Mouse (Mus musculus): Measurements from ENCODE around the gene Nme3. TPM values are rescaled to one million over a fixed set of nuclear protein-coding genes. Genes with fewer than 3 reads are reported as not detected.

Nme3 gene
- polyA plus RNA-seq, 1 experiment from 2014 or later, result 37.8 TPM

DNA sequence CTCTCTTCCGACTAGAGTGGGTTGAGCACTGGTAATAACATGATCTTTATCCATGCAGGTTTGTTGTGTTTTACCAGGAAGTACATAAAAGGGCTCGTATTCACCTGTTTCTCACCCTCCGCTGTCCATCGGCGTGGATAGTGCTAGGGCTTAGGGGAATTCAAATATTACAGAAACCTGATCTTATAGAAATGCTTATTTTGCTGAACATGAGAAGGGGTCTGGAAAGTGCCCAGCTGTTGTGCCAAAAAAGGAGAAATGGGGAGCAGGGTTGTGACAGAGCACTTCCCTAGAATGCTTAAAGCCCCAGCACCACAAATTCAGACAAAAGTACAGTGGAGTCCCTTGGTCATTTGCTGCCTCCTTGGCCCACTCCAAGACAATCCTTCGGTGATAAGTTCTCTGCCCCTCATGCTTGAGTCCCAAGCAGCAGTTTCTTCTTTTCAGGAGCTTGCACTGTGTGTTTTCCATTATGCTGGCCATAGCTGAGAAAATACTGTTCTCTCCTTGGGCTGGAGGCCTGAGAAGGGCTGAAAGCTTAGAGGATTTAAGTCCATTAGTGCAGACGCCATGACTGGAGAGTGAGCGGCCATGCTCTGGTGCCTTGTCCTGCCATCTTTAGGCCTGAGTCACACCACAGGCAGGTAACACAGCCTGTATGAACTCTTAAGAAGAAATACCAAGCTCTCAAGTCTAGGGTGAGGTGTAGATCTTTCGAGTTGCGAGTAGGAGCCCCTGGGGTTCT, 44.7 kb upstream of the Nme3 start:
- Histone ChIP-seq H3K4me1 (ENCODE audit: insufficient read depth) (peaks cover 19% of the 10 kb centered on the region), H3K27ac (ENCODE audit: low read depth) (peak overlapping the region; percentile 97), H3K9me3 (ENCODE audit: low read length) (no peaks in the 10 kb centered on the region), H3K36me3 (replicated peaks; ENCODE audit: insufficient read depth, low read length) (peaks cover 36% of the 10 kb centered on the region), H3K9ac (replicated peaks) (peak overlapping the region; percentile 95), H3K4me3 (ENCODE audit: low read depth, low read length) (peak overlapping the region; percentile 95), H3K4me2 (ENCODE audit: low read depth, low read length) (peak overlapping the region; percentile 84), H3K27me3 (ENCODE audit: insufficient read depth, low read length) (no peaks in the 10 kb centered on the region)
- TF ChIP-seq EP300 (IDR thresholded peaks at IDR 0.05; ENCODE audit: low read depth) (no peak), CTCF (IDR thresholded peaks at IDR 0.05; ENCODE audit: low read depth) (no peak)
- ATAC-seq (no peak), DNase-seq (no peak)
- WGBS (ENCODE audit: insufficient replicate concordance), result 74% methylated on average over 10 of the region's 10 CpGs

DNA sequence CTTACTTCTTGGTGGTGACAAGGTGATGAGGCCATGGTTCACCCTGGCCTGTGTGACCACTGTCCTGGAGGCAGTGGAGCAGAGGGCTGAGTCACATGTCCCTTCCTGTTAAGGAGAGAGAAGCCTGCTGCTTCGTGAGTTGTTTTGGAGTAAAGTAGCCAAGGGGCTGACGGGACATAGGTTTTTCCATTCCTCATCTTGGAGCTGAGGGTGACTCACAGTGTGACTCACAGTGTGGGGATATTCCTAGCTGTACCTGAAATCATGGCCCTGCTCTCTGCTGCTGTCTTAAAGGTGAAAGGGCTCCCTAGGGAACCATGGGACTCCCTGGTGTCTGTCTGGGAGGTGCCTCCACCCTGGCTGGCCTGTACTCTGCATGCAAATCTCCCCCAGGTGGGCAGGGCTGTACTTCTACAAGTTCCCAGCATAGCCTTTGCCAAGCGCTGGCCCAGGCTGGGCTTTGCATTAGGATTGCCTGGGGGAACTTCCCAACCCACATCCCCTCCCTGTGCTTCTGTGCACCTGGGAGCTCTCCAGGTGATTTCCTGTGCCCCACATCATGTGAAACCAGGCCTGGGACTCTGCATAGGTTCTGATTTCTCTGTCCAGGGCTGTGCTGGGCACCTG, 40.3 kb upstream of the Nme3 start:
- 89% methylated on average over 3 of the region's 3 CpGs for WGBS (ENCODE audit: insufficient replicate concordance)
- H3K27me3 ChIP-seq (ENCODE audit: insufficient read depth, low read length), result no peaks in the 10 kb centered on the region
- ATAC-seq (no peak), DNase-seq (no peak)
- no peak overlapping the region for H3K4me2 ChIP-seq (ENCODE audit: low read depth, low read length)
- no peaks in the 10 kb centered on the region for H3K9me3 ChIP-seq (ENCODE audit: low read length)
- no peak for TF ChIP-seq CTCF (IDR thresholded peaks at IDR 0.05; ENCODE audit: low read depth)
- no peak for TF ChIP-seq EP300 (IDR thresholded peaks at IDR 0.05; ENCODE audit: low read depth)
- H3K4me1 ChIP-seq (ENCODE audit: insufficient read depth), result peaks cover 38% of the 10 kb centered on the region
- peak overlapping the region; percentile 49 for H3K27ac ChIP-seq (ENCODE audit: low read depth)
- H3K36me3 ChIP-seq (replicated peaks; ENCODE audit: insufficient read depth, low read length), result peaks cover 66% of the 10 kb centered on the region
- H3K4me3 ChIP-seq (ENCODE audit: low read depth, low read length), result no peak overlapping the region
- no peak overlapping the region for H3K9ac ChIP-seq (replicated peaks)

DNA sequence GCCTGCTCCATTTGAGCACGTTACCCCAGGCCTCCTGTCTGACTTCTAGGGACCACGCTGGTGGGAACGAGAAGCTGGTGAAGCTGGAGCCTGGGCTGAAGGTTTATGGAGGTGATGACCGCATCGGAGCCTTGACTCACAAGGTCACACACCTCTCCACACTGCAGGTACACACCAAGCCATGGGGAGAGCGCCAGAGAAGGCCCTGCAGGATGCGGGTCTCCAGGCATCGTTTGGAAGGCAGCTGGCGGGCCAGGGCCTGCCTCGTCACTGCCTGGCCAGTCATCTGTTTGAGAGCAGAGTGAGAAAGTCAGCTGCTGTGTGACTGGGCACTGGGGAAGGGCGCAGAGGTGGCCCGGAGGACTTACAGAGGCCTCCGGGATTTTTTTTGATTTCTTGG, 39.7 kb upstream of the Nme3 start:
- TF ChIP-seq EP300 (IDR thresholded peaks at IDR 0.05; ENCODE audit: low read depth) (no peak), CTCF (IDR thresholded peaks at IDR 0.05; ENCODE audit: low read depth) (no peak)
- peaks cover 32% of the 10 kb centered on the region for H3K4me1 ChIP-seq (ENCODE audit: insufficient read depth)
- no peak for DNase-seq
- WGBS (ENCODE audit: insufficient replicate concordance), result 88% methylated on average over 13 of the region's 13 CpGs
- no peaks in the 10 kb centered on the region for H3K9me3 ChIP-seq (ENCODE audit: low read length)
- no peak overlapping the region for H3K4me3 ChIP-seq (ENCODE audit: low read depth, low read length)
- H3K36me3 ChIP-seq (replicated peaks; ENCODE audit: insufficient read depth, low read length), result peaks cover 72% of the 10 kb centered on the region
- no peak for ATAC-seq
- peak overlapping the region; percentile 49; the same call in 1 of the 2 replicates for H3K27ac ChIP-seq (ENCODE audit: low read depth)
- no peak overlapping the region for H3K4me2 ChIP-seq (ENCODE audit: low read depth, low read length)
- no peaks in the 10 kb centered on the region for H3K27me3 ChIP-seq (ENCODE audit: insufficient read depth, low read length)
- no peak overlapping the region for H3K9ac ChIP-seq (replicated peaks)

DNA sequence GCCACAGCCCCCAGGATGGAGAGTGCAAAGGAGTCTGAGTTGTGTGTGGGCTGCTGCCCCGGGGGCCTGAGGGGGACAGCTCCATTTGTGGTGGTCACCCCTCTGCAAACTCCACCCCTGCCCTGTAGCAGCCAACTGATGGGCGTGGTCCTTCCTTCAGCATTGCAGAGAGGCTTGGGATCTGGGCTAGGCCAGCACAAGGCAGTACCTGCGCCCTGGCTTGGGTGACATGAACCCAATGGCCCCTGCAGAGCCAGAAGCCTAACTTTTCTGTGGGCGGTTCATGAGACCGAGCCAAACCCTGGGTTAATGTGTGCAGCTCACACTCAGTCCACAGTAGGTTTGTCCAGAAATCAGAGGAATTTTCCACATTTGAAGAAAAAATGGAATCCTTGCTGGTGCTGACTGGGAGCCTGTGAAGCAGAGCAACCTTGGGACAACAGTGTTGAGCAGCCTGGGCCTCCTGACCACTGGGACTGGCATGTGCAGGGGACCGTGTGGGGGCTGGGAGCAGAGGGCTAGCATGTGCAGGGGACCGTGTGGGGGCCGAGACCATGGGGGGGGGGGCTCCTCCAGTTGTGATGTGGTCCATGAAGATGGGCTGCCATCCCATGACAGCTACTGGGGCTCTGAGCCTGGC, 38.3 kb upstream of the Nme3 start:
- Histone ChIP-seq H3K4me3 (ENCODE audit: low read depth, low read length) (no peak overlapping the region), H3K27me3 (ENCODE audit: insufficient read depth, low read length) (no peaks in the 10 kb centered on the region), H3K9ac (replicated peaks) (peak overlapping the region; percentile 21), H3K9me3 (ENCODE audit: low read length) (no peaks in the 10 kb centered on the region), H3K4me1 (ENCODE audit: insufficient read depth) (peaks cover 29% of the 10 kb centered on the region), H3K4me2 (ENCODE audit: low read depth, low read length) (peak overlapping the region; percentile 48), H3K27ac (ENCODE audit: low read depth) (peak overlapping the region; percentile 88), H3K36me3 (replicated peaks; ENCODE audit: insufficient read depth, low read length) (peaks cover 78% of the 10 kb centered on the region)
- no peak for TF ChIP-seq EP300 (IDR thresholded peaks at IDR 0.05; ENCODE audit: low read depth)
- TF ChIP-seq CTCF (IDR thresholded peaks at IDR 0.05; ENCODE audit: low read depth), result no peak
- 71% methylated on average over 8 of the region's 8 CpGs for WGBS (ENCODE audit: insufficient replicate concordance)
- DNase-seq (peak; percentile 48), ATAC-seq (no peak)

DNA sequence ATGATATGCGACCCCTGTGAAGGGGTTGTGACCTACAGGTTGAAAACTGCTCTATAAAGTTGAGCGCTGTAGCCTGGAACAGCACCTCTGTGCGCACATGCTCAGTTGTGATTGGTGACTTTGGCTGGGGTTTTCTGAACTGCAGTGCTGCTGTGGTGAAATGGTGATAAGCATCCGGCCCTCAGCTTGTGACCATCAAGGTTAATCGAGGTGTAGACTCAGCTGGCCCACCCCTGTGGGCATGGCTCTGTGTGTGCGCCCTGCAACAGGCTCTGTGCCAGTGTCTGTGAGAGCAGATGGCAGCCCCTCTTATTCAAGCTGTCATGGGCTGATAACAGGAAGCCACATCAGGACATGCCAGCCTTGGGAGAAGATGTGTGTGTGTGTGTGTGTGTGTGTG, 37.3 kb upstream of the Nme3 start:
- H3K9ac ChIP-seq (replicated peaks), result no peak overlapping the region

DNA sequence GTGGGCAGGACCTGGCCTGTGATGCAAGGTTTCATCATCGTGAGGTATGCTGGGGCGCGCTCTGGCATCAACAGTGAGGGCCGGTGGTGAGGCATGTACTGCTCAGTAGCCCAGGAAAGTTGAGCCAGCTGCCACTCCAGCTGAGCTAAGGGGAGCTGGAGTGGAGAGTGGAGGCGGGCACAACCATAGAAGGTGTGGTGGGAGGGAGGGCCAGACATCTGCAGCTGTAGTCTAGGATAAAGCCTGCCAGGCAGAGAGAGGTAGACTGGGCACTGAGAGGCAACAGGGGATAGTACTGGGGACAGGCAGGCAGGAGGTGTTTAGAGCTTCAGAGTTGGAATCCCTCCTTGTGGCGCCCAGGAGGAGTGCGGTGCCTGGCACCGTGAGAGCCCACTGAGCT, 36.2 kb upstream of the Nme3 start:
- H3K27me3 ChIP-seq (ENCODE audit: insufficient read depth, low read length), result no peaks in the 10 kb centered on the region
- TF ChIP-seq CTCF (IDR thresholded peaks at IDR 0.05; ENCODE audit: low read depth) (peak; percentile 22; the same call in 1 of the 2 replicates), EP300 (IDR thresholded peaks at IDR 0.05; ENCODE audit: low read depth) (no peak)
- H3K4me3 ChIP-seq (ENCODE audit: low read depth, low read length), result no peak overlapping the region
- WGBS (ENCODE audit: insufficient replicate concordance), result 85% methylated on average over 8 of the region's 8 CpGs
- H3K4me2 ChIP-seq (ENCODE audit: low read depth, low read length), result peak overlapping the region; percentile 55
- H3K27ac ChIP-seq (ENCODE audit: low read depth), result peak overlapping the region; percentile 88
- peaks cover 29% of the 10 kb centered on the region for H3K4me1 ChIP-seq (ENCODE audit: insufficient read depth)
- peaks cover 82% of the 10 kb centered on the region for H3K36me3 ChIP-seq (replicated peaks; ENCODE audit: insufficient read depth, low read length)
- peak; percentile 77 for ATAC-seq
- peak; percentile 61 for DNase-seq
- peak overlapping the region; percentile 47 for H3K9ac ChIP-seq (replicated peaks)
- H3K9me3 ChIP-seq (ENCODE audit: low read length), result no peaks in the 10 kb centered on the region

More for the DNA sequence above, 37.3 kb upstream of the Nme3 start:
- ATAC-seq, result peak; percentile 93
- Histone ChIP-seq H3K27ac (ENCODE audit: low read depth) (peak overlapping the region; percentile 88), H3K4me3 (ENCODE audit: low read depth, low read length) (no peak overlapping the region), H3K4me1 (ENCODE audit: insufficient read depth) (peaks cover 29% of the 10 kb centered on the region), H3K36me3 (replicated peaks; ENCODE audit: insufficient read depth, low read length) (peaks cover 78% of the 10 kb centered on the region), H3K27me3 (ENCODE audit: insufficient read depth, low read length) (no peaks in the 10 kb centered on the region), H3K4me2 (ENCODE audit: low read depth, low read length) (peak overlapping the region; percentile 48), H3K9me3 (ENCODE audit: low read length) (no peaks in the 10 kb centered on the region)
- TF ChIP-seq CTCF (IDR thresholded peaks at IDR 0.05; ENCODE audit: low read depth) (no peak), EP300 (IDR thresholded peaks at IDR 0.05; ENCODE audit: low read depth) (peak; percentile 95)
- DNase-seq, result peak; percentile 82
- WGBS (ENCODE audit: insufficient replicate concordance), result 63% methylated on average over 6 of the region's 6 CpGs
